Comparison of ENCODE assay signal across 16 mouse cellular contexts in the genomic region with DNA sequence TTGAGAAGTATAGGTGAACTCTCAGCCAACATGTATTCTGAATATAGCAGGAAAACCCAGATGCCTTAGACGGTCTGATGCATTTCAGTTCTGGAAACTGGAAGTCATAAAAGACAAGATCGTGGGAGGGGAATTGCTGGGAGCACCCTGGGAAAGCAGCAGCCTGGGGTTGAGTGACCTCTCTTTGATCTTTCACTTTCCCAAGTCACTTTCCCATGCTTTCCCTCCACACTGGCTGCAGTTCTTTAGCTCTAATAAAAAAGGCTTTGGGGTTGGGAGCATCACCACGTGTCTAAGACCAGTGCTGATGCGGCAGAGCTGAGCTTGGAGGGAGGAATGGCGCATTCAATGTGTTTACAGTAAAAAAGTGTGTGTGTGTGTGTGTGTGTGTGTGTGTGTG.
DNase-seq lines count a peak whose midpoint lies in the region; ATAC-seq and TF ChIP-seq lines count a peak whose summit lies in the region.
"Had no signal": no experiment of that assay in that cellular context is flagged by ENCODE, and none has a peak within 500 bp of the region (broad histone marks: within the 10 kb centered on the region; RNA-seq: fewer than 3 reads in every experiment).

No protein-coding gene starts in this region.

- no peak for ATAC-seq in heart, embryonic 12.5 days (ENCODE audit: insufficient number of reproducible peaks, low FRiP score)
- no peak for ATAC-seq in lung, embryonic 14.5 days (ENCODE audit: insufficient read depth)
- ATAC-seq in kidney, embryonic 14.5 days (ENCODE audit: low FRiP score, low TSS enrichment) = peak; percentile 67
- ATAC-seq: inflammation-experienced regulatory T-cells, adult 6 months had no signal

- 61% methylated on average over 5 of the region's 5 CpGs for WGBS in heart, embryonic 12.5 days
- WGBS in lung, embryonic 14.5 days = 47% methylated on average over 5 of the region's 5 CpGs
- 10% methylated on average over 5 of the region's 5 CpGs for WGBS in kidney, embryonic 14.5 days

- no peak for TF ChIP-seq CTCF in lung, embryonic 14.5 days (IDR thresholded peaks at IDR 0.05; ENCODE audit: low read depth)

- H3K9ac ChIP-seq in heart, embryonic 12.5 days = no peak overlapping the region
- no peak overlapping the region for H3K9ac ChIP-seq in lung, embryonic 14.5 days
- H3K9ac ChIP-seq in kidney, embryonic 14.5 days (ENCODE audit: low read depth, low read length) = no peak overlapping the region

- no peak overlapping the region for H3K27ac ChIP-seq in heart, embryonic 12.5 days (ENCODE audit: poor library complexity, severe bottlenecking)
- H3K27ac ChIP-seq in lung, embryonic 14.5 days (ENCODE audit: low read depth) = no peak overlapping the region
- H3K27ac ChIP-seq in kidney, embryonic 14.5 days (ENCODE audit: low read depth, low read length) = peak overlapping the region; percentile 59; the same call in 1 of the 2 replicates
- H3K27ac ChIP-seq: hindbrain, embryonic 10.5 days had no signal

- no peaks in the 10 kb centered on the region for H3K9me3 ChIP-seq in heart, embryonic 12.5 days (replicated peaks)
- H3K9me3 ChIP-seq in lung, embryonic 14.5 days (ENCODE audit: low read depth, low read length) = no peaks in the 10 kb centered on the region
- no peaks in the 10 kb centered on the region for H3K9me3 ChIP-seq in kidney, embryonic 14.5 days (ENCODE audit: control insufficient read depth, low read length)
- H3K9me3 ChIP-seq: hindbrain, embryonic 10.5 days had no signal

- H3K4me2 ChIP-seq in heart, embryonic 12.5 days = no peak overlapping the region
- H3K4me2 ChIP-seq in lung, embryonic 14.5 days = no peak overlapping the region
- no peak overlapping the region for H3K4me2 ChIP-seq in kidney, embryonic 14.5 days (replicated peaks; ENCODE audit: low read depth, low read length)
- H3K4me2 ChIP-seq: liver, embryonic 11.5 days had no signal

- H3K4me3 ChIP-seq in heart, embryonic 12.5 days = no peak overlapping the region
- H3K4me3 ChIP-seq in lung, embryonic 14.5 days (ENCODE audit: low read depth, low read length) = no peak overlapping the region
- H3K4me3 ChIP-seq in kidney, embryonic 14.5 days (ENCODE audit: low read length) = no peak overlapping the region
- H3K4me3 ChIP-seq: hindbrain, embryonic 10.5 days had no signal

- peak; percentile 50 for DNase-seq in heart, adult 8-10 months (ENCODE audit: low spot score)
- DNase-seq in lung, embryonic 14.5 days = peak; percentile 17
- DNase-seq in lung, adult 18-20 months = no peak
- DNase-seq in lung, postnatal 36 days = peak; percentile 29
- DNase-seq in frontal cortex, postnatal 10 days (ENCODE audit: low spot score in 2 of 2) = no peak
- no peak for DNase-seq in cerebellum, postnatal 25 days
- DNase-seq: cerebellum, adult 11 months; cerebellum, postnatal 36 days; midbrain, embryonic 14.5 days; right cerebral cortex, postnatal 4 days; thymus, postnatal 14 days had no signal

- peaks cover 42% of the 10 kb centered on the region for H3K4me1 ChIP-seq in heart, embryonic 12.5 days (replicated peaks)
- peaks cover 7% of the 10 kb centered on the region for H3K4me1 ChIP-seq in lung, embryonic 14.5 days (ENCODE audit: insufficient read depth)
- peaks cover 22% of the 10 kb centered on the region for H3K4me1 ChIP-seq in kidney, embryonic 14.5 days (ENCODE audit: control insufficient read depth, insufficient read depth, low read length)

- no peaks in the 10 kb centered on the region for H3K36me3 ChIP-seq in heart, embryonic 12.5 days
- no peaks in the 10 kb centered on the region for H3K36me3 ChIP-seq in lung, embryonic 14.5 days (ENCODE audit: insufficient read depth)
- no peaks in the 10 kb centered on the region for H3K36me3 ChIP-seq in kidney, embryonic 14.5 days (ENCODE audit: control insufficient read depth, insufficient read depth, low read length)
- H3K36me3 ChIP-seq: hindbrain, embryonic 10.5 days had no signal

- no peaks in the 10 kb centered on the region for H3K27me3 ChIP-seq in heart, embryonic 12.5 days (replicated peaks)
- no peaks in the 10 kb centered on the region for H3K27me3 ChIP-seq in lung, embryonic 14.5 days (ENCODE audit: insufficient read depth, low read length)
- no peaks in the 10 kb centered on the region for H3K27me3 ChIP-seq in kidney, embryonic 14.5 days (ENCODE audit: control insufficient read depth, insufficient read depth, low read length)

Comparison
In these comparisons a context has a peak if more than half of its experiments do, and no peak if none do; other contexts are left out.
1. DNase-seq: peak in heart, adult 8-10 months (single experiment), lung, embryonic 14.5 days (single experiment) and lung, postnatal 36 days (single experiment); none in lung, adult 18-20 months (0 of 2), frontal cortex, postnatal 10 days (0 of 2) and cerebellum, postnatal 25 days (0 of 2).